10 mouse cellular contexts compared by ENCODE assay signal in genomic region chr7:142486751-142487162, GRCm38 (mm10). TPM values are rescaled to one million over a fixed set of nuclear protein-coding genes. Genes with fewer than 3 reads are reported as not detected.
A peak's percentile ranks its signal among the peaks of the same experiment; 100 is the strongest.
DNase-seq lines count a peak whose midpoint lies in the region; ATAC-seq and TF ChIP-seq lines count a peak whose summit lies in the region.
"Had no signal": no experiment of that assay in that cellular context is flagged by ENCODE, and none has a peak within 500 bp of the region (broad histone marks: within the 10 kb centered on the region; RNA-seq: fewer than 3 reads in every experiment).

No protein-coding gene starts in this region.

- 0 out of 2 replicates have a peak overlapping the region, but pooled peaks have one; percentile 25 for H3K4me2 ChIP-seq in forebrain, embryonic 12.5 days
- no peak overlapping the region for H3K4me2 ChIP-seq in forebrain, postnatal 0 days (ENCODE audit: low read depth)
- no peak overlapping the region for H3K4me2 ChIP-seq in lung, embryonic 14.5 days
- no peak overlapping the region for H3K4me2 ChIP-seq in hindbrain, embryonic 11.5 days (replicated peaks; ENCODE audit: low read depth, low read length)
- H3K4me2 ChIP-seq in myocyte (ENCODE audit: low read depth) = no peak overlapping the region

- no peak for ATAC-seq in forebrain, embryonic 12.5 days (ENCODE audit: low FRiP score)
- ATAC-seq in forebrain, postnatal 0 days = no peak
- ATAC-seq in lung, embryonic 14.5 days (ENCODE audit: insufficient read depth) = no peak
- no peak for ATAC-seq in hindbrain, embryonic 11.5 days (ENCODE audit: low FRiP score)
- ATAC-seq: Patski had no signal

- TF ChIP-seq POLR2A in myocyte (IDR thresholded peaks at IDR 0.05; ENCODE audit: insufficient read length, low read depth) = no peak

- H3K9ac ChIP-seq in forebrain, embryonic 12.5 days = 0 out of 2 replicates have a peak overlapping the region, but pooled peaks have one; percentile 0
- no peak overlapping the region for H3K9ac ChIP-seq in forebrain, postnatal 0 days
- no peak overlapping the region for H3K9ac ChIP-seq in lung, embryonic 14.5 days
- peak overlapping the region; percentile 35 for H3K9ac ChIP-seq in hindbrain, embryonic 11.5 days (ENCODE audit: low read depth, low read length)

- 0 out of 2 replicates have a peak, but pooled peaks cover 4% of the 10 kb centered on the region for H3K27me3 ChIP-seq in forebrain, embryonic 12.5 days
- H3K27me3 ChIP-seq in forebrain, postnatal 0 days (ENCODE audit: insufficient read depth, low read length) = no peaks in the 10 kb centered on the region
- H3K27me3 ChIP-seq in lung, embryonic 14.5 days (ENCODE audit: insufficient read depth, low read length) = no peaks in the 10 kb centered on the region
- no peaks in the 10 kb centered on the region for H3K27me3 ChIP-seq in hindbrain, embryonic 11.5 days (ENCODE audit: control insufficient read depth, insufficient read depth, low read length)
- no peaks in the 10 kb centered on the region for H3K27me3 ChIP-seq in myocyte (ENCODE audit: control insufficient read depth, insufficient read depth, insufficient read length)
- H3K27me3 ChIP-seq: Patski had no signal

- H3ac ChIP-seq in myocyte (ENCODE audit: control insufficient read depth, insufficient read length) = no peak overlapping the region

- WGBS in forebrain, embryonic 12.5 days = 78% methylated on average over 8 of the region's 8 CpGs
- 72% methylated on average over 8 of the region's 8 CpGs for WGBS in forebrain, postnatal 0 days
- WGBS in lung, embryonic 14.5 days = 52% methylated on average over 8 of the region's 8 CpGs
- 69% methylated on average over 8 of the region's 8 CpGs for WGBS in hindbrain, embryonic 11.5 days

- H3K4me3 ChIP-seq in forebrain, embryonic 12.5 days (replicated peaks) = no peak overlapping the region
- H3K4me3 ChIP-seq in forebrain, postnatal 0 days (ENCODE audit: low read depth, low read length) = no peak overlapping the region
- H3K4me3 ChIP-seq in lung, embryonic 14.5 days (ENCODE audit: low read depth, low read length) = no peak overlapping the region
- H3K4me3 ChIP-seq in hindbrain, embryonic 11.5 days (ENCODE audit: low read depth, low read length) = no peak overlapping the region
- H3K4me3 ChIP-seq in myocyte = no peak overlapping the region

- H3K27ac ChIP-seq in forebrain, embryonic 12.5 days = peak overlapping the region; percentile 39; the same call in 1 of the 2 replicates
- no peak overlapping the region for H3K27ac ChIP-seq in forebrain, postnatal 0 days (ENCODE audit: low read depth, low read length)
- H3K27ac ChIP-seq in lung, embryonic 14.5 days (ENCODE audit: low read depth) = peak overlapping the region; percentile 64
- H3K27ac ChIP-seq in hindbrain, embryonic 11.5 days (ENCODE audit: low read depth, low read length) = no peak overlapping the region; the same call in 1 of the 2 replicates

- H3K79me2 ChIP-seq in myocyte (ENCODE audit: control insufficient read depth, insufficient read depth) = peaks cover 8% of the 10 kb centered on the region

- H3K9me3 ChIP-seq in forebrain, embryonic 12.5 days = no peaks in the 10 kb centered on the region
- H3K9me3 ChIP-seq in forebrain, postnatal 0 days (ENCODE audit: low read length) = no peaks in the 10 kb centered on the region
- no peaks in the 10 kb centered on the region for H3K9me3 ChIP-seq in lung, embryonic 14.5 days (ENCODE audit: low read depth, low read length)
- no peaks in the 10 kb centered on the region for H3K9me3 ChIP-seq in hindbrain, embryonic 11.5 days (ENCODE audit: control insufficient read depth, low read length)

- H3K4me1 ChIP-seq in forebrain, embryonic 12.5 days = peaks cover 32% of the 10 kb centered on the region
- peaks cover 6% of the 10 kb centered on the region; the same call in 1 of the 2 replicates for H3K4me1 ChIP-seq in forebrain, postnatal 0 days (ENCODE audit: insufficient read depth)
- H3K4me1 ChIP-seq in lung, embryonic 14.5 days (ENCODE audit: insufficient read depth) = peaks cover 20% of the 10 kb centered on the region
- H3K4me1 ChIP-seq in hindbrain, embryonic 11.5 days (replicated peaks; ENCODE audit: control insufficient read depth, insufficient read depth, low read length) = peaks cover 16% of the 10 kb centered on the region; the same call in 1 of the 2 replicates

- H3K36me3 ChIP-seq in forebrain, embryonic 12.5 days (replicated peaks) = no peaks in the 10 kb centered on the region
- no peaks in the 10 kb centered on the region for H3K36me3 ChIP-seq in forebrain, postnatal 0 days (ENCODE audit: insufficient read depth)
- H3K36me3 ChIP-seq in lung, embryonic 14.5 days (ENCODE audit: insufficient read depth) = peaks cover 65% of the 10 kb centered on the region
- no peaks in the 10 kb centered on the region for H3K36me3 ChIP-seq in hindbrain, embryonic 11.5 days (ENCODE audit: control insufficient read depth, insufficient read depth, low read length)
- peaks cover 54% of the 10 kb centered on the region for H3K36me3 ChIP-seq in myocyte (ENCODE audit: control insufficient read depth, insufficient read depth)

- no peak for DNase-seq in forebrain, postnatal 0 days
- no peak for DNase-seq in lung, embryonic 14.5 days
- DNase-seq in lung, postnatal 10 days = no peak
- no peak for DNase-seq in hindbrain, embryonic 11.5 days (ENCODE audit: low spot score)
- no peak for DNase-seq in left cerebral cortex, adult 11 months (ENCODE audit: low spot score)
- no peak for DNase-seq in ovary, postnatal 14 days (ENCODE audit: low spot score)

- TF ChIP-seq CTCF in forebrain, postnatal 0 days (IDR thresholded peaks at IDR 0.05; ENCODE audit: low read depth) = no peak
- no peak for TF ChIP-seq CTCF in lung, embryonic 14.5 days (IDR thresholded peaks at IDR 0.05; ENCODE audit: low read depth)

TF ChIP-seq in myocyte, 11 proteins besides CTCF, POLR2A, EP300 and RAD21:
- TF ChIP-seq MAX (IDR thresholded peaks at IDR 0.05; ENCODE audit: low read depth) = no peak
- no peak for TF ChIP-seq SRF (IDR thresholded peaks at IDR 0.05; ENCODE audit: control insufficient read depth, insufficient read length, low read depth)
- no peak for TF ChIP-seq TCF3 (IDR thresholded peaks at IDR 0.05; ENCODE audit: insufficient read length, low read depth)
- peak; percentile 44 for TF ChIP-seq POLR2AphosphoS2 (IDR thresholded peaks at IDR 0.05; ENCODE audit: insufficient read length, low read depth)

RNA-seq across cellular contexts. Expression of gene Tnnt3, which starts 11.9 kb away (rescaled TPM):
- 0.78 TPM in 1 of 2 replicates, not detected in the other for polyA plus RNA-seq in forebrain, embryonic 12.5 days (2016; fragmentation: Nextera tagmentation; extraction: Ambion mirVana)
- total RNA-seq in forebrain, postnatal 0 days (2014; rRNA removed) = 1.2 and 1.6 TPM in 2 replicates
- polyA plus RNA-seq in forebrain, postnatal 0 days (2015; fragmentation: Nextera tagmentation; extraction: Ambion mirVana) = 1.2 and 1.4 TPM in 2 replicates
- 1.5 and 2.5 TPM in 2 replicates for polyA plus RNA-seq in lung, embryonic 14.5 days (2014; fragmentation: Nextera tagmentation; extraction: Ambion mirVana)
- polyA plus RNA-seq in hindbrain, embryonic 11.5 days (2014; fragmentation: Nextera tagmentation; extraction: Ambion mirVana) = 1.7 and 1.9 TPM in 2 replicates
- polyA plus RNA-seq in myocyte (2012; fragmentation: generic; extraction: Trizol) = 2,107 TPM
- total RNA-seq: megakaryocyte progenitor cell, adult 5-6 weeks had no signal

RNA-seq across cellular contexts. Expression of gene Lsp1, which starts 26.1 kb away (rescaled TPM):
- polyA plus RNA-seq in forebrain, embryonic 12.5 days (2016; fragmentation: Nextera tagmentation; extraction: Ambion mirVana) = 5.4 and 6.3 TPM in 2 replicates
- 5.7 and 7.9 TPM in 2 replicates for total RNA-seq in forebrain, postnatal 0 days (2014; rRNA removed)
- polyA plus RNA-seq in forebrain, postnatal 0 days (2015; fragmentation: Nextera tagmentation; extraction: Ambion mirVana) = 5.5 and 6.4 TPM in 2 replicates
- polyA plus RNA-seq in lung, embryonic 14.5 days (2014; fragmentation: Nextera tagmentation; extraction: Ambion mirVana) = 98.0 and 99.6 TPM in 2 replicates
- 16.1 and 18.7 TPM in 2 replicates for polyA plus RNA-seq in hindbrain, embryonic 11.5 days (2014; fragmentation: Nextera tagmentation; extraction: Ambion mirVana)
- polyA plus RNA-seq in myocyte (2012; fragmentation: generic; extraction: Trizol) = 298 TPM

RNA-seq across cellular contexts. Expression of gene Tnni2, which starts 45.1 kb away (rescaled TPM):
- 1.3 TPM in 1 of 2 replicates, not detected in the other for polyA plus RNA-seq in forebrain, embryonic 12.5 days (2016; fragmentation: Nextera tagmentation; extraction: Ambion mirVana)
- 0.33 and 2.8 TPM in 2 replicates for total RNA-seq in forebrain, postnatal 0 days (2014; rRNA removed)
- polyA plus RNA-seq in forebrain, postnatal 0 days (2015; fragmentation: Nextera tagmentation; extraction: Ambion mirVana) = 0.21 and 1.5 TPM in 2 replicates
- 0.86 and 1.6 TPM in 2 replicates for polyA plus RNA-seq in lung, embryonic 14.5 days (2014; fragmentation: Nextera tagmentation; extraction: Ambion mirVana)
- 1.4 and 1.7 TPM in 2 replicates for polyA plus RNA-seq in hindbrain, embryonic 11.5 days (2014; fragmentation: Nextera tagmentation; extraction: Ambion mirVana)
- polyA plus RNA-seq in myocyte (2012; fragmentation: generic; extraction: Trizol) = 3,238 TPM

RNA-seq across cellular contexts. Expression of gene Mrpl23, which starts 45.7 kb away (rescaled TPM):
- polyA plus RNA-seq in forebrain, embryonic 12.5 days (2016; fragmentation: Nextera tagmentation; extraction: Ambion mirVana) = 10.8 and 15.9 TPM in 2 replicates
- total RNA-seq in forebrain, postnatal 0 days (2014; rRNA removed) = 44.8 and 73.5 TPM in 2 replicates
- polyA plus RNA-seq in forebrain, postnatal 0 days (2015; fragmentation: Nextera tagmentation; extraction: Ambion mirVana) = 25.5 and 27.9 TPM in 2 replicates
- polyA plus RNA-seq in lung, embryonic 14.5 days (2014; fragmentation: Nextera tagmentation; extraction: Ambion mirVana) = 20.3 and 31.0 TPM in 2 replicates
- polyA plus RNA-seq in hindbrain, embryonic 11.5 days (2014; fragmentation: Nextera tagmentation; extraction: Ambion mirVana) = 13.5 and 13.9 TPM in 2 replicates
- polyA plus RNA-seq in myocyte (2012; fragmentation: generic; extraction: Trizol) = 73.3 TPM

RNA-seq across cellular contexts. Expression of gene Syt8, which starts 52.1 kb away (rescaled TPM):
- polyA plus RNA-seq in forebrain, embryonic 12.5 days (2016; fragmentation: Nextera tagmentation; extraction: Ambion mirVana) = not detected in 2 replicates
- total RNA-seq in forebrain, postnatal 0 days (2014; rRNA removed) = not detected in 2 replicates
- polyA plus RNA-seq in forebrain, postnatal 0 days (2015; fragmentation: Nextera tagmentation; extraction: Ambion mirVana) = not detected in 2 replicates
- not detected in 2 replicates for polyA plus RNA-seq in lung, embryonic 14.5 days (2014; fragmentation: Nextera tagmentation; extraction: Ambion mirVana)
- not detected in 2 replicates for polyA plus RNA-seq in hindbrain, embryonic 11.5 days (2014; fragmentation: Nextera tagmentation; extraction: Ambion mirVana)
- polyA plus RNA-seq in myocyte (2012; fragmentation: generic; extraction: Trizol) = 14.5 TPM
- total RNA-seq: megakaryocyte progenitor cell, adult 5-6 weeks had no signal

Comparison
In these comparisons a context has a peak if more than half of its experiments do, and no peak if none do; other contexts are left out.
1. H3K27ac ChIP-seq: peak in forebrain, embryonic 12.5 days (single experiment) and lung, embryonic 14.5 days (single experiment); none in forebrain, postnatal 0 days (single experiment) and hindbrain, embryonic 11.5 days (single experiment).
2. H3K9ac ChIP-seq: peak in forebrain, embryonic 12.5 days (single experiment) and hindbrain, embryonic 11.5 days (single experiment); none in forebrain, postnatal 0 days (single experiment) and lung, embryonic 14.5 days (single experiment).
3. RNA of gene Tnnt3, which starts 11.9 kb away (polyA plus RNA-seq): 2,107 TPM in myocyte (single experiment); 1.7 to 1.9 TPM in hindbrain, embryonic 11.5 days, 1.5 to 2.5 TPM in lung, embryonic 14.5 days, 1.2 to 1.4 TPM in forebrain, postnatal 0 days and 0.78 TPM in forebrain, embryonic 12.5 days; every median in the first group is over 100 times any median in the second.
4. RNA of gene Tnni2, which starts 45.1 kb away (polyA plus RNA-seq): 3,238 TPM in myocyte (single experiment); 1.4 to 1.7 TPM in hindbrain, embryonic 11.5 days, 1.3 TPM in forebrain, embryonic 12.5 days, 0.86 to 1.6 TPM in lung, embryonic 14.5 days and 0.21 to 1.5 TPM in forebrain, postnatal 0 days; every median in the first group is over 1,000 times any median in the second.